Mouse (Mus musculus) G1E (cell line): ENCODE measurements around the gene Grik3. TPM values are rescaled to one million over a fixed set of nuclear protein-coding genes. Genes with fewer than 3 reads are reported as not detected.

ENCODE experiments used
- ATAC-seq: 2 replicates; pipeline ENCODE4 v1.8.0; 2016; ENCODE audit warnings: mild to moderate bottlenecking; ENCODE audit not compliant: insufficient number of reproducible peaks, poor library complexity, low FRiP score, severe bottlenecking; ENCODE audit errors: extremely low read depth
- DNase-seq: peaks from one replicate; pipeline ENCODE4 v3.0.0; 2012; ENCODE audit warnings: low spot score
- H3K27me3 ChIP-seq: 2 replicates; pipeline ENCODE4 v1.6.1; 2012; ENCODE audit warnings: mild to moderate bottlenecking, low read length, inconsistent platforms; ENCODE audit not compliant: insufficient read depth
- H3K36me3 ChIP-seq: replicated peaks from 2 replicates; pipeline ENCODE3; 2012; ENCODE audit warnings: mild to moderate bottlenecking, inconsistent platforms
- H3K4me1 ChIP-seq: 2 replicates; pipeline ENCODE4 v1.6.1; 2012; ENCODE audit warnings: low read depth, low read length, inconsistent platforms, mixed read lengths; ENCODE audit not compliant: insufficient read depth
- H3K4me3 ChIP-seq: 2 replicates; pipeline ENCODE4 v1.5.1; 2012; ENCODE audit warnings: low read depth, mild to moderate bottlenecking, inconsistent platforms, low read length, moderate library complexity, mixed read lengths
- H3K9me3 ChIP-seq: replicated peaks from 2 replicates; pipeline ENCODE4 v1.6.1; 2012; ENCODE audit warnings: inconsistent platforms
- CTCF ChIP-seq: IDR thresholded peaks from 2 replicates; pipeline ENCODE4 v1.5.1; 2012; ENCODE audit warnings: low read depth, low read length, inconsistent platforms, mixed read lengths
- GATA1 ChIP-seq: IDR thresholded peaks from 2 replicates; pipeline ENCODE4 v1.6.1; 2012; ENCODE audit warnings: borderline replicate concordance, low read length, inconsistent platforms, mixed read lengths
- GATA2 ChIP-seq: IDR thresholded peaks from 2 replicates; pipeline ENCODE4 v1.6.1; 2012; ENCODE audit warnings: low read depth, low read length, inconsistent platforms, borderline replicate concordance
- POLR2AphosphoS5 ChIP-seq: IDR thresholded peaks from 2 replicates; pipeline ENCODE4 v1.6.1; 2012; ENCODE audit warnings: low read depth, low read length, inconsistent platforms; ENCODE audit not compliant: insufficient replicate concordance
- TAL1 ChIP-seq: conservative IDR thresholded peaks from 2 replicates; pipeline ENCODE4 v1.6.1; 2012; ENCODE audit warnings: low read depth, low read length, inconsistent platforms, mixed read lengths
- polyA plus RNA-seq: library from polyadenylated mRNA; stranded (reverse); fragments of >175 nt; gene quantifications from 2 replicates; pipeline ENCODE4 v1.2.3, GENCODE M21; 2012
- total RNA-seq, 2 experiments: library from RNA; stranded (forward) in 1 of 2; stranded (reverse) in 1 of 2; fragments of 200-1000 nt in 1 of 2; fragments of >200 nt in 1 of 2; fragmentation: Nextera tagmentation in 1 of 2; gene quantifications; 2 replicates each; pipeline ENCODE4 v1.2.3; 2014 to 2017

Grik3 gene
- total and polyA plus RNA-seq, 3 experiments = 0.05 TPM; not detected in 2

GRCm38 (mm10) chr4:125518861-125519260, 28.4 kb downstream of the Grik3 start:
- TF ChIP-seq GATA1 (no peak), POLR2AphosphoS5 (no peak), CTCF (no peak), TAL1 (no peak), GATA2 (no peak)
- ATAC-seq = no peak
- H3K4me3 ChIP-seq = no peak overlapping the region

GRCm38 (mm10) chr4:125522931-125523330, 32.4 kb downstream of the Grik3 start:
- ATAC-seq = no peak
- H3K27me3 ChIP-seq = no peaks in the 10 kb centered on the region
- TF ChIP-seq TAL1 = no peak
- TF ChIP-seq CTCF = no peak
- no peak for TF ChIP-seq GATA1
- no peak for TF ChIP-seq POLR2AphosphoS5
- TF ChIP-seq GATA2 = no peak

More at GRCm38 (mm10) chr4:125518861-125519260, 28.4 kb downstream of the Grik3 start:
- H3K27me3 ChIP-seq = no peaks in the 10 kb centered on the region; the same call in 1 of the 2 replicates
- H3K36me3 ChIP-seq = no peaks in the 10 kb centered on the region
- no peaks in the 10 kb centered on the region for H3K4me1 ChIP-seq
- no peak for DNase-seq
- peaks cover 93% of the 10 kb centered on the region for H3K9me3 ChIP-seq

GRCm38 (mm10) chr4:125525266-125525665, 34.8 kb downstream of the Grik3 start:
- DNase-seq (no peak), ATAC-seq (no peak)
- no peaks in the 10 kb centered on the region for H3K36me3 ChIP-seq
- H3K27me3 ChIP-seq = no peaks in the 10 kb centered on the region
- no peak overlapping the region for H3K4me3 ChIP-seq
- no peaks in the 10 kb centered on the region for H3K4me1 ChIP-seq
- TF ChIP-seq CTCF (no peak), GATA2 (no peak)
- H3K9me3 ChIP-seq = peaks cover 96% of the 10 kb centered on the region

More at GRCm38 (mm10) chr4:125522931-125523330, 32.4 kb downstream of the Grik3 start:
- H3K4me3 ChIP-seq = no peak overlapping the region
- peaks cover 98% of the 10 kb centered on the region for H3K9me3 ChIP-seq
- DNase-seq = no peak
- H3K36me3 ChIP-seq = no peaks in the 10 kb centered on the region
- no peaks in the 10 kb centered on the region for H3K4me1 ChIP-seq

- H3K4me3 ChIP-seq = no peak overlapping the region
- H3K4me1 ChIP-seq = no peaks in the 10 kb centered on the region
- H3K36me3 ChIP-seq = no peaks in the 10 kb centered on the region
- no peak for TF ChIP-seq GATA1
- TF ChIP-seq TAL1 = no peak
- TF ChIP-seq GATA2 = no peak
- no peak for TF ChIP-seq POLR2AphosphoS5
- TF ChIP-seq CTCF = no peak
- H3K9me3 ChIP-seq = peaks cover 96% of the 10 kb centered on the region
- H3K27me3 ChIP-seq = no peaks in the 10 kb centered on the region
- DNase-seq (no peak), ATAC-seq (no peak)
Observed at GRCm38 (mm10) chr4:125526425-125526824, 35.9 kb downstream of the Grik3 start.

- Histone ChIP-seq H3K4me1 (no peaks in the 10 kb centered on the region), H3K4me3 (no peak overlapping the region; the same call in 1 of the 2 replicates), H3K9me3 (peaks cover 87% of the 10 kb centered on the region), H3K27me3 (no peaks in the 10 kb centered on the region), H3K36me3 (no peaks in the 10 kb centered on the region)
- TF ChIP-seq POLR2AphosphoS5 (no peak), GATA1 (no peak), TAL1 (no peak), GATA2 (no peak), CTCF (no peak)
- DNase-seq (no peak), ATAC-seq (no peak)
Observed at GRCm38 (mm10) chr4:125533965-125534364, 43.5 kb downstream of the Grik3 start.

- TF ChIP-seq TAL1 = no peak
- no peak for TF ChIP-seq GATA1
- TF ChIP-seq POLR2AphosphoS5 = no peak
- no peak for TF ChIP-seq GATA2
- TF ChIP-seq CTCF = no peak
- H3K4me3 ChIP-seq = no peak overlapping the region; the same call in 1 of the 2 replicates
- H3K27me3 ChIP-seq = no peaks in the 10 kb centered on the region
- H3K4me1 ChIP-seq = no peaks in the 10 kb centered on the region
- peaks cover 88% of the 10 kb centered on the region for H3K9me3 ChIP-seq
- ATAC-seq = no peak
- H3K36me3 ChIP-seq = no peaks in the 10 kb centered on the region
- no peak for DNase-seq
Observed at GRCm38 (mm10) chr4:125534449-125534848, 43.9 kb downstream of the Grik3 start.

GRCm38 (mm10) chr4:125534991-125535401, 44.5 kb downstream of the Grik3 start:
- DNase-seq (no peak), ATAC-seq (no peak)
- Histone ChIP-seq H3K4me1 (no peaks in the 10 kb centered on the region), H3K36me3 (no peaks in the 10 kb centered on the region), H3K27me3 (no peaks in the 10 kb centered on the region), H3K4me3 (no peak overlapping the region), H3K9me3 (peaks cover 88% of the 10 kb centered on the region)
- no peak for TF ChIP-seq POLR2AphosphoS5
- no peak for TF ChIP-seq GATA2
- no peak for TF ChIP-seq GATA1
- TF ChIP-seq TAL1 = no peak
- TF ChIP-seq CTCF = no peak
